Mouse (Mus musculus) liver, embryonic 18 days (tissue): ENCODE results near the gene Lypla2. TPM values are rescaled to one million over a fixed set of nuclear protein-coding genes. Genes with fewer than 3 reads are reported as not detected.

Experiments
- polyA plus RNA-seq: library from polyadenylated mRNA; depleted of rRNA; stranded (reverse); fragments of >200 nt; gene quantifications from 2 replicates; pipeline ENCODE4 v1.2.3, GENCODE M21; 2012; rRNA removed

Gene Lypla2
- polyA plus RNA-seq: 31.4 and 33.0 TPM in 2 replicates

DNA sequence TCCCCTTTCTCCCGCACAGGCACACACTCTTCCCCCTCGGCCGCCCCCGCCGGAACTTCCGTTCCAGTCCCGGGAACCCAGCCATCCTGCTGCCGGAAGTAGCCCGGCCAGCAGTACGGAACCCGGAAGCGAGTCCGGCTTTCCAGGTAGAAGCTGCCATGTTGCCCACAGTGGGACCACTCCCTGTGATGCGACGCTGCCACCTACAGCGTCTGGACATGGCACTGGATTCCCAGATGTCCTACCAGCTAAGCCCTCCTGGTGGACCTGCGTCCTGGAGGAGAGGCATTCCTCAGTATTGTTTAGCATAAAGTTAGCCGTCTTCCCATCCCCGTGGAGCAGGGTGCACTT is at the start of gene Lypla2:
Gene Lypla2 (minus strand): TSS at position 71 of the 351 bp plus-strand sequence.

DNA sequence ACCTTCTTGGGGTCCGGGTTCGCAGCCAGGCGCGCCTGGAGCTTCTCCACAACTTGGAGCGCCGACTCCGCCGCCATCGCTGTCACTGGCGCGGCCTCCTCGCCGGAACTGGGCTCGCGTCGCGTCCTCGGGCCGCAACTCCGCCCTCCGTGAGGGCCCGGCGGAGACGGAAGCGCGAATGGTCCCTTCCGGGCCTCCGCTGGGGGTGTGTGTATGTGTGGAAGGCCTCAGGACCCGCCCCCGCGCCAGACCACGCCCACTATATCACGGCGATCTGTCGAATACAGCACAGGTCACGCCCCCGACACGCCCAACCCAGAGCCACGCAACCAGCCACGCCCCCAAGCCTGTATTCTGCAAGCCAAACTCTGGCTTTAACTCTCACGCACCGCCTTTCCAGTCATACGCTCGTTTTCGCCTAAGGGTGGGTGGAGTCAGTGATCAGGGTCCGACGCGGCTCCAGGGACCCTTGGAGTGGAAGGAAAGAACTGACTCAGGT is 49.2 kb upstream of the Lypla2 start, which contains the start of gene Eloa:
Gene Eloa (minus strand): TSS at position 215 of the 499 bp plus-strand sequence.

DNA sequence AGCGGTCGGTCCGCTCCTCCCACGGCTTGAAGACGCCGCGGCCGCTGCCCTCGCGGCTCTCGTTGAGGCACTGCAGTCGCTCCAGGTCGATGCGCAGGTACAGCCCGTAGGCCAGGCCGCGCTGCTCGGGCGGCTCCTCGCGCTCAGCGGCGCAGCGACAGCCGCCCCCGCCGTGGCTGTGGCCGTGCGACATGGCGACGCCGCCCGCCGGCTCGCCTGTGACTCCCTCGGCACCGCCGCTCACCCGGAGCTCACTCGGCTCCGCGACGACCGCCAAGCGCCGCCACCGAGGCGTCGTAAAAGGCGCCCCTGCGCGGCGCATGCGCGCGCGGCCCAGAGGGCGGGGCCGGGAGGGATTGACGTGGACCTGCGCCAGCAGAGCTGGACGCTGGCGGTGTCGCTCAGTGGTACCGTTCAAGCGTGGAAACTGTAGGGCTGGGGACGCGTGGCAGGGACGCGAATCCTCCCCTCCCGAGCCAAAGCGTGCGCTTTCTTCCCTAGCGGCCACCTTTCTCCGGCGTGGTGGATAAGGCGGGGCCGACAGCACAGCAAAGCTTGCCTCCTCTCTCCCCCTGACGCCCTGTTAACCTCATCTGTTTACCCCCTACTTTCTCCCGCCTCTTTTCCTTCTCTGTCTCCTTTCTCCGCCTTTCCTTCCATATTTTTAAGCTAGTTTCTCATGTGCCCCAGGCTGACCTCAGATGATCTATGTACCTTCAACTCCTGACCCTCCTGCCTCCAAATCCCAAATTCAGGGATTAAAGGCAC is 14.7 kb upstream of the Lypla2 start, which contains the start of gene Pithd1:
Gene Pithd1 (minus strand): TSS at position 322 of the 768 bp plus-strand sequence.

DNA sequence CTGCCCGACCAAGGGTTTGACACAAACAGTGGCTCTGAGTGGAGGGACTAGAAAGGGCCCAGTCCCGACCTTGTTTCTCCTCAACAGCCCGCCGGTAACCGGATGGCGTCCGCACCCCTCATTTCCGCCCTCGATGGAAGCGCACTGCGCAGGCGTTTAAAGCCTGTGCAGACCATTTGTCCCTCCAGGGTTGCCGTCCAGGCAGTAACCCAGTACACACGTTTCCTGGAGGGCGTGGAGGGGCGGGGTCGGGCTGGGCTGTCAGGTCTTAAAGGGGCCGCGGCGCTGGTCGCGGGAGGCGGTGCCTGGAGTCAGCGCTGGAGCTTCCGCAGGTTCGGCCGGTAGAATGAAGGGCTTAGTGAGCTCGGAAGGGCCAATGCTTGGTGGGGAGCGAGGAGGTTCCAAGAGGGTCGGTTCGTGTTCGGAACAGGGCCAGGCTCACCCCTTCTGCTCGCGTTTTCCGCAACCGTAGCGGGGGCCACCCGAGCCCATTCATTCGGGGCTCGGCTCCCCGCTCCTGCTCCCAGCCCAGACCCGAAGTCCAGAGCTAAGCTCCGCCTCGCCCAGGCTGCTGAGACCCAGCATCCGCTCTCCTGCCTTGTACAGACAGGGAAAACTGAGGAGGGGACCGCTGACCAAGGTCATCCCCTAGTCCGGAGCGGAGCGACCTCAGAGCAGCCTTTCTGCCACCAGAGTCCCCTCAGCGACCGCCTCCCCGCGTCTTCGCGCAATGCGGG is 8.8 kb downstream of the Lypla2 start, which contains the start of gene Gale:
Gene Gale (plus strand): TSS at position 271 of the 737 bp plus-strand sequence.

DNA sequence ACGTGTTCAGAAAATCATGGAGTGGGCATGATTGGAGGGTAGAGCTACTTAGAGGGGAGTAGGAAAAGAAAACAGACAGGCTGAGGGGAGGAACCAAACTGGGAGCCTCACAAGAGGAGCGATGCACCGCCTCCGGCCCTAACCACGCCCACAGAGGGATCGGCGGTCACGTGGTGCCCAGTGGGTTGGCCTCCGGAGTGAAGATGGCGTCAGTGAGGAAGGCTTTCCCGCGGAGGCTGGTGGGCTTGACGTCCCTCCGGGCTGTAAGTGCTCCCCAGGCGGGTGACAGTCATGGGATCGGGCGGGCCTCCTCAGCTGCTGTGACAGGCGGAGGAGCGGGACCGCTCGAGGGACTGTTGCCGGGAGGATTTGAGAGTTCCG is 26.2 kb downstream of the Lypla2 start, which contains the start of gene Hmgcl:
Gene Hmgcl (plus strand): TSS at position 171 of the 381 bp plus-strand sequence.

DNA sequence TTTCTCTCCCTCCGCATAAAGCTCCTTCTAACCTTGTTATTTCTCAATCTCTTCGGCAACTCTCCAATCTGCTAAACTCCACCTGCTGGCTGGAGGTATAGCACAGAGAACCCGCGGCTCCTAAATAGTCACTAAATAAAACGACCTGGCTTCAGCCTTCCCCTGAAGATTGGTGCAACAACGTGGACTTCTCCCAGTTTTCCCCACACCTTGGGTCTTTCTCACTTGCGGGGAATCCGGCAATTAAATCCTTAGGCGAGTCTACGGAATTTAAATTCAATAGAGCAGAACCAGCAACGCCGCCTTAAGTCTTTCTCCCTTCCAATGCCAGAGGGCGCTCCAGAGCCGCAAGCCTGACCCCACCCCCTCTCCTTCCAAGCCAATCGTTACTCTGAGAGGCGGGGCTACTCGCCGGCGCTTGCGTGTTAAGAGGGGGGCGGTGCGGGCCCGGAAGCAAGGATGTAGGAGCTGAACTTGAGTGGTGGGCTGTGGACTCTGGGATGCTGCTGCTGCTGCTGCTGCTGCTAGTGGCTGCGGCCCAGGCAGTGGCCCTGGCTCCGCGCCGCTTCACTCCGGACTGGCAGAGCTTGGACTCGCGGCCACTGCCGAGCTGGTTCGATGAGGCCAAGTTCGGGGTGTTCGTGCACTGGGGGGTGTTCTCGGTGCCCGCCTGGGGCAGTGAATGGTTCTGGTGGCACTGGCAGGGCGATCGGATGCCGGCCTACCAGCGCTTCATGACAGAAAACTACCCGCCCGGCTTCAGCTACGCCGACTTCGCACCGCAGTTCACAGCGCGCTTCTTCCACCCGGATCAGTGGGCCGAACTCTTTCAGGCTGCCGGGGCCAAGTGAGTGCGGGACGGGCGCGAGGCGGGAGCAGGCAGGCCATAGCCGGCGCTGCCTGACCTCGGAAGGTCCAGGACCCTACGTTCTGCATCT is 51.9 kb downstream of the Lypla2 start, which contains the start of gene Fuca1:
Gene Fuca1 (plus strand): TSS at position 432 of the 938 bp plus-strand sequence.

Other genes with a start within 250 kb of the Lypla2 start
- gene Il22ra1, start 244.5 kb downstream of the Lypla2 start, polyA plus RNA-seq: 1.4 and 1.7 TPM in 2 replicates
- 0.09 and 0.14 TPM in 2 replicates for gene Myom3, start 212.9 kb downstream of the Lypla2 start, polyA plus RNA-seq
- 32.0 and 34.0 TPM in 2 replicates for gene Srsf10, start 116.9 kb downstream of the Lypla2 start, polyA plus RNA-seq
- gene Pnrc2, start 98.8 kb downstream of the Lypla2 start, polyA plus RNA-seq: 40.2 and 46.2 TPM in 2 replicates
- gene Cnr2, start 77.2 kb downstream of the Lypla2 start, polyA plus RNA-seq: 2.7 and 2.9 TPM in 2 replicates
- gene Fuca1, start 51.9 kb downstream of the Lypla2 start, polyA plus RNA-seq: 17.5 and 18.3 TPM in 2 replicates
- 126 and 136 TPM in 2 replicates for gene Hmgcl, start 26.2 kb downstream of the Lypla2 start, polyA plus RNA-seq
- gene Gale, start 8.9 kb downstream of the Lypla2 start, polyA plus RNA-seq: 57.7 and 89.2 TPM in 2 replicates
- gene Pithd1, start 14.6 kb upstream of the Lypla2 start, polyA plus RNA-seq: 27.8 and 29.6 TPM in 2 replicates
- 13.6 and 13.7 TPM in 2 replicates for gene Eloa, start 49.1 kb upstream of the Lypla2 start, polyA plus RNA-seq
- gene Rpl11, start 80.8 kb upstream of the Lypla2 start, polyA plus RNA-seq: 658 and 692 TPM in 2 replicates
- 39.5 and 41.9 TPM in 2 replicates for gene Id3, start 170.9 kb upstream of the Lypla2 start, polyA plus RNA-seq
- gene E2f2, start 199.8 kb upstream of the Lypla2 start, polyA plus RNA-seq: 24.2 TPM in 2 replicates
- gene Asap3, start 233.7 kb upstream of the Lypla2 start, polyA plus RNA-seq: 6.4 and 6.5 TPM in 2 replicates